Mouse (Mus musculus): ENCODE results near the gene Padi6. TPM values are rescaled to one million over a fixed set of nuclear protein-coding genes. Genes with fewer than 3 reads are reported as not detected.
A peak's percentile ranks its signal among the peaks of the same experiment; 100 is the strongest.

The Padi6 gene
- polyA plus RNA-seq, 1 experiment = 1.1 TPM

DNA sequence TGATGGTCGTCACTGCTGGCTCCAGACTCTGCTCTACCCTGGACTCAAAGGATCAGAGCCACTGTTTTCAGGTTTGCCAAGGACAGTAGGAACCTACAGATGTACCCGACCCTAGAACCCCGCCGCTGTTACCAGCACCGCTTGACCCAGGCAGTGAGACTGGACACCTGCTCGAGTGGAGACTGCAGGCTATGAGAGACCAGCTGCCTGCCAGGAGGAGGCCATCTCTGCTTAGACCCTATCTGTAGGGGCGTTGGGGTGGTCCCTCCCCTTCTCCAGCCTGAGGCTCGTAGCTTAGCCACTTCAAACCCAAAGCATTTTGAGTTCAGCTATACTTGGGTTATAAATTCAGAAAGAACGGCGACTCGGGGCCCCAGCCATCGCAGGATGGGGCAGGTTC lies 15.5 kb downstream of the Padi6 start:
- no peak for TF ChIP-seq POLR2A (IDR thresholded peaks at IDR 0.05; ENCODE audit: extremely low read depth, insufficient read depth, low read length)
- no peak for TF ChIP-seq CTCF (IDR thresholded peaks at IDR 0.05; ENCODE audit: extremely low read depth, insufficient read depth, low read length)
- H3K27ac ChIP-seq (ENCODE audit: insufficient read depth, low read length) = no peak overlapping the region
- H3K4me3 ChIP-seq (ENCODE audit: insufficient read depth, low read length) = no peak overlapping the region
- H3K4me1 ChIP-seq (ENCODE audit: control insufficient read depth, insufficient read depth, low read length) = peaks cover 5% of the 10 kb centered on the region; the same call in 1 of the 2 replicates

- Histone ChIP-seq H3K27ac (ENCODE audit: insufficient read depth, low read length) (no peak overlapping the region), H3K4me1 (ENCODE audit: control insufficient read depth, insufficient read depth, low read length) (peaks cover 5% of the 10 kb centered on the region; the same call in 1 of the 2 replicates), H3K4me3 (ENCODE audit: insufficient read depth, low read length) (no peak overlapping the region)
- 0 out of 2 replicates have a peak, but pooled peaks have one; percentile 6 for TF ChIP-seq CTCF (IDR thresholded peaks at IDR 0.05; ENCODE audit: extremely low read depth, insufficient read depth, low read length)
- no peak for TF ChIP-seq POLR2A (IDR thresholded peaks at IDR 0.05; ENCODE audit: extremely low read depth, insufficient read depth, low read length)
These were observed 17.7 kb downstream of the Padi6 start for GRCm38 (mm10) chr4:140724739-140725138.

DNA sequence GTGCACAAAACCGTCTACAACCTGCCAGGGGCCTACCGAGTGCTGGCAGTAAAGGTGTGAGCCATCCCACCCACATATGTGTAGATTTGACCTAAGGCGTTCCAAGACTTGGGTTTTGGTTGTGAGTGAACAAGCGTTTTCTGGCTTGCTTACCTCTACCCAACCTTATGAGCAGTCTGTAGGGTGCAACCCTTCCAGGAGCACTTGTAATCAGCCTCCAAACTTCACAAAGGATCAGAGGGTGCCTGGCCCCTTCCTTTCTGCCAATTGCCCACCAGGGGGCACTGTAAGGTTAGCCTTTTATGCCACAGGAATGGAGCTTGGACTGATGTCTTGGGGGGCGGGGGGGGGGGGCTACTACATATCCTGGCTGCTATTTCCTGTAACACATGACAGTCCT lies 18.6 kb downstream of the Padi6 start:
- H3K4me3 ChIP-seq (ENCODE audit: insufficient read depth, low read length) = no peak overlapping the region
- TF ChIP-seq CTCF (IDR thresholded peaks at IDR 0.05; ENCODE audit: extremely low read depth, insufficient read depth, low read length) = peak; percentile 55
- TF ChIP-seq POLR2A (IDR thresholded peaks at IDR 0.05; ENCODE audit: extremely low read depth, insufficient read depth, low read length) = no peak
- H3K4me1 ChIP-seq (ENCODE audit: control insufficient read depth, insufficient read depth, low read length) = peaks cover 5% of the 10 kb centered on the region; the same call in 1 of the 2 replicates
- no peak overlapping the region for H3K27ac ChIP-seq (ENCODE audit: insufficient read depth, low read length)

DNA sequence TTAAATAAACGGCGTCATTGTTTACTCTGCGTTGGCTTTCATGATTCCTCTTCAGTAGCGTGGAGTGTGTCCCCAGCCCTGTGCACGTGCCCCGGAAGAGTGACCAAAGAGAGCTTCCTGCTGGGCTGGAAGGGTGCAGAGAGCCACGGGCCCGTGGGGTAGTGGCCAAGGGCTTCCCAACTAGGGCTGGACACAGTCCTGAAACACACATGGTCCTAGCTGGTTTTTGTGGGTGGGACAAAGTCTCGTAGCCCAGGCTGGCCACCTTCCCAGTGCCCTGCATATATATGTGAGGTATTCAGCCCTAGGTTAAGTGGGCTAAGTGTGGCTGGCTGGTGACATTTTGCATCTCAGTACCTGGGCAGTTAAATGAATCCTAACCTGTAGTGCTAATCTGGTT lies 19.3 kb downstream of the Padi6 start:
- TF ChIP-seq CTCF (IDR thresholded peaks at IDR 0.05; ENCODE audit: extremely low read depth, insufficient read depth, low read length) = no peak
- TF ChIP-seq POLR2A (IDR thresholded peaks at IDR 0.05; ENCODE audit: extremely low read depth, insufficient read depth, low read length) = no peak
- H3K27ac ChIP-seq (ENCODE audit: insufficient read depth, low read length) = no peak overlapping the region
- H3K4me1 ChIP-seq (ENCODE audit: control insufficient read depth, insufficient read depth, low read length) = peaks cover 5% of the 10 kb centered on the region; the same call in 1 of the 2 replicates
- H3K4me3 ChIP-seq (ENCODE audit: insufficient read depth, low read length) = no peak overlapping the region

- Histone ChIP-seq H3K27ac (ENCODE audit: insufficient read depth, low read length) (no peak overlapping the region), H3K4me3 (ENCODE audit: insufficient read depth, low read length) (no peak overlapping the region), H3K4me1 (ENCODE audit: control insufficient read depth, insufficient read depth, low read length) (peaks cover 5% of the 10 kb centered on the region; the same call in 1 of the 2 replicates)
- TF ChIP-seq POLR2A (IDR thresholded peaks at IDR 0.05; ENCODE audit: extremely low read depth, insufficient read depth, low read length) (no peak), CTCF (IDR thresholded peaks at IDR 0.05; ENCODE audit: extremely low read depth, insufficient read depth, low read length) (no peak)
These were observed 19.7 kb downstream of the Padi6 start for GRCm38 (mm10) chr4:140722710-140723109.

GRCm38 (mm10) chr4:140721968-140722490 lies 20.4 kb downstream of the Padi6 start:
- H3K27ac ChIP-seq (ENCODE audit: insufficient read depth, low read length) = no peak overlapping the region
- H3K4me3 ChIP-seq (ENCODE audit: insufficient read depth, low read length) = no peak overlapping the region
- TF ChIP-seq POLR2A (IDR thresholded peaks at IDR 0.05; ENCODE audit: extremely low read depth, insufficient read depth, low read length) (no peak), CTCF (IDR thresholded peaks at IDR 0.05; ENCODE audit: extremely low read depth, insufficient read depth, low read length) (no peak)
- H3K4me1 ChIP-seq (ENCODE audit: control insufficient read depth, insufficient read depth, low read length) = peaks cover 5% of the 10 kb centered on the region; the same call in 1 of the 2 replicates

- Histone ChIP-seq H3K4me3 (ENCODE audit: insufficient read depth, low read length) (no peak overlapping the region), H3K4me1 (ENCODE audit: control insufficient read depth, insufficient read depth, low read length) (peaks cover 5% of the 10 kb centered on the region; the same call in 1 of the 2 replicates), H3K27ac (ENCODE audit: insufficient read depth, low read length) (no peak overlapping the region)
- TF ChIP-seq POLR2A (IDR thresholded peaks at IDR 0.05; ENCODE audit: extremely low read depth, insufficient read depth, low read length) (no peak), CTCF (IDR thresholded peaks at IDR 0.05; ENCODE audit: extremely low read depth, insufficient read depth, low read length) (no peak)
These were observed 22.4 kb downstream of the Padi6 start for GRCm38 (mm10) chr4:140720091-140720490.

GRCm38 (mm10) chr4:140718436-140718835 lies 24.0 kb downstream of the Padi6 start:
- H3K4me3 ChIP-seq (ENCODE audit: insufficient read depth, low read length) = no peak overlapping the region
- no peak for TF ChIP-seq POLR2A (IDR thresholded peaks at IDR 0.05; ENCODE audit: extremely low read depth, insufficient read depth, low read length)
- no peak for TF ChIP-seq CTCF (IDR thresholded peaks at IDR 0.05; ENCODE audit: extremely low read depth, insufficient read depth, low read length)
- no peak overlapping the region for H3K27ac ChIP-seq (ENCODE audit: insufficient read depth, low read length)
- 0 out of 2 replicates have a peak, but pooled peaks cover 3% of the 10 kb centered on the region for H3K4me1 ChIP-seq (ENCODE audit: control insufficient read depth, insufficient read depth, low read length)

GRCm38 (mm10) chr4:140716994-140717393 lies 25.4 kb downstream of the Padi6 start:
- no peak for TF ChIP-seq POLR2A (IDR thresholded peaks at IDR 0.05; ENCODE audit: extremely low read depth, insufficient read depth, low read length)
- TF ChIP-seq CTCF (IDR thresholded peaks at IDR 0.05; ENCODE audit: extremely low read depth, insufficient read depth, low read length) = no peak
- Histone ChIP-seq H3K4me3 (ENCODE audit: insufficient read depth, low read length) (no peak overlapping the region), H3K4me1 (ENCODE audit: control insufficient read depth, insufficient read depth, low read length) (peaks cover 5% of the 10 kb centered on the region; the same call in 1 of the 2 replicates), H3K27ac (ENCODE audit: insufficient read depth, low read length) (no peak overlapping the region)

GRCm38 (mm10) chr4:140714586-140714985 lies 27.9 kb downstream of the Padi6 start:
- peaks cover 8% of the 10 kb centered on the region for H3K4me1 ChIP-seq (ENCODE audit: control insufficient read depth, insufficient read depth, low read length)
- TF ChIP-seq CTCF (IDR thresholded peaks at IDR 0.05; ENCODE audit: extremely low read depth, insufficient read depth, low read length) = no peak
- no peak for TF ChIP-seq POLR2A (IDR thresholded peaks at IDR 0.05; ENCODE audit: extremely low read depth, insufficient read depth, low read length)
- no peak overlapping the region for H3K4me3 ChIP-seq (ENCODE audit: insufficient read depth, low read length)
- peak overlapping the region; percentile 25 for H3K27ac ChIP-seq (ENCODE audit: insufficient read depth, low read length)
